Mouse (Mus musculus) midbrain, embryonic 15.5 days (tissue): ENCODE results near the gene Mgea5. TPM values are rescaled to one million over a fixed set of nuclear protein-coding genes. Genes with fewer than 3 reads are reported as not detected.

Experiments used
- polyA plus RNA-seq: library from polyadenylated mRNA; unstranded; fragments of >200 nt; fragmentation: Nextera tagmentation; extraction: Ambion mirVana; gene quantifications from 2 replicates; pipeline ENCODE4 v1.2.1, GENCODE M21; 2015

Mgea5 gene
- polyA plus RNA-seq, 1 experiment from 2014 or later = 91.4 TPM

Other genes starting within 250 kb of the Mgea5 start
- 13.8 and 14.5 TPM in 2 replicates for gene Poll, start 223.3 kb downstream of the Mgea5 start, polyA plus RNA-seq
- gene Gm17018, start 223.2 kb downstream of the Mgea5 start, polyA plus RNA-seq = 60.3 and 65.8 TPM in 2 replicates
- gene Fbxw4, start 123.5 kb downstream of the Mgea5 start, polyA plus RNA-seq = 6.1 and 7.8 TPM in 2 replicates
- 0.91 and 1.2 TPM in 2 replicates for gene Fgf8, start 40.9 kb downstream of the Mgea5 start, polyA plus RNA-seq
- 6.3 and 6.9 TPM in 2 replicates for gene Npm3, start 34.2 kb downstream of the Mgea5 start, polyA plus RNA-seq
- 7.0 and 7.2 TPM in 2 replicates for gene Kcnip2, start 32.2 kb upstream of the Mgea5 start, polyA plus RNA-seq
- 25.4 and 25.9 TPM in 2 replicates for gene Armh3, start 214.7 kb upstream of the Mgea5 start, polyA plus RNA-seq
- 3.9 and 4.0 TPM in 2 replicates for gene Hps6, start 219.7 kb upstream of the Mgea5 start, polyA plus RNA-seq